In genomic region chr2:130851363-130852246, GRCm38 (mm10) we compare ENCODE assay signal across 1 mouse cellular context.
TF ChIP-seq lines count a peak whose summit lies in the region.

No protein-coding gene starts in this region.

TF ChIP-seq in MEL, 35 proteins besides CTCF, POLR2A, EP300 and RAD21:
- TF ChIP-seq RCOR1 (IDR thresholded peaks at IDR 0.05; ENCODE audit: low read depth, low read length), result no peak
- peak; percentile 92 for TF ChIP-seq ZMIZ1 (IDR thresholded peaks at IDR 0.05; ENCODE audit: low read depth, low read length)
- no peak for TF ChIP-seq MAZ (IDR thresholded peaks at IDR 0.05; ENCODE audit: low read depth, low read length)
- TF ChIP-seq ZKSCAN1 (IDR thresholded peaks at IDR 0.05; ENCODE audit: low read depth, low read length), result no peak
- TF ChIP-seq MXI1 (IDR thresholded peaks at IDR 0.05; ENCODE audit: low read depth, low read length), result no peak
- TF ChIP-seq GABPA (IDR thresholded peaks at IDR 0.05; ENCODE audit: low read depth, low read length), result no peak
- peak; percentile 88 for TF ChIP-seq TBP (IDR thresholded peaks at IDR 0.05; ENCODE audit: low read depth, low read length)
- TF ChIP-seq ETS1 (IDR thresholded peaks at IDR 0.05; ENCODE audit: low read depth, low read length), result 0 out of 2 replicates have a peak, but pooled peaks have one; percentile 44
- no peak for TF ChIP-seq TAL1 (IDR thresholded peaks at IDR 0.05; ENCODE audit: low read length)
- TF ChIP-seq SMC3 (IDR thresholded peaks at IDR 0.05; ENCODE audit: low read depth, low read length), result no peak
- peak; percentile 41; the same call in 1 of the 2 replicates for TF ChIP-seq NELFE (IDR thresholded peaks at IDR 0.05; ENCODE audit: low read depth, low read length)
- TF ChIP-seq MYC (IDR thresholded peaks at IDR 0.05; ENCODE audit: low read depth, low read length), result no peak
- TF ChIP-seq MAX (IDR thresholded peaks at IDR 0.05; ENCODE audit: low read length), result no peak
- no peak for TF ChIP-seq BHLHE40 (IDR thresholded peaks at IDR 0.05; ENCODE audit: borderline replicate concordance, low read depth, low read length)
- no peak for TF ChIP-seq ZC3H11A (IDR thresholded peaks at IDR 0.05; ENCODE audit: low read depth, low read length)
- TF ChIP-seq TCF12 (IDR thresholded peaks at IDR 0.05; ENCODE audit: low read depth, low read length), result no peak
- TF ChIP-seq POLR2AphosphoS2 (IDR thresholded peaks at IDR 0.05; ENCODE audit: low read length), result peak; percentile 61; the same call in 1 of the 2 replicates
- TF ChIP-seq GATA1 (IDR thresholded peaks at IDR 0.05; ENCODE audit: low read depth, low read length), result peak; percentile 46; the same call in 1 of the 2 replicates
- TF ChIP-seq E2F4 (IDR thresholded peaks at IDR 0.05; ENCODE audit: borderline replicate concordance, low read depth, low read length), result no peak
- TF ChIP-seq ZNF384 (IDR thresholded peaks at IDR 0.05; ENCODE audit: low read depth, low read length), result no peak
- TF ChIP-seq POLR2AphosphoS5 (IDR thresholded peaks at IDR 0.05; ENCODE audit: borderline replicate concordance, low read depth, low read length), result no peak
- TF ChIP-seq SIN3A (IDR thresholded peaks at IDR 0.05; ENCODE audit: low read length), result no peak
- TF ChIP-seq NRF1 (IDR thresholded peaks at IDR 0.05; ENCODE audit: insufficient read depth, low read depth, low read length, poor library complexity, severe bottlenecking), result no peak
- TF ChIP-seq UBTF (IDR thresholded peaks at IDR 0.05; ENCODE audit: borderline replicate concordance, insufficient read depth, low read depth, low read length), result no peak
- no peak for TF ChIP-seq MEF2A (IDR thresholded peaks at IDR 0.05; ENCODE audit: extremely low read depth, insufficient replicate concordance, low read depth, low read length, poor library complexity, severe bottlenecking)
- no peak for TF ChIP-seq USF2 (IDR thresholded peaks at IDR 0.05; ENCODE audit: borderline replicate concordance in 1 of 2, insufficient read depth in 1 of 2, low read depth in 1 of 2, low read length in 2 of 2)
- no peak for TF ChIP-seq CHD1 (IDR thresholded peaks at IDR 0.05; ENCODE audit: low read depth, low read length)
TF ChIP-seq in MEL: peak in this region for 6.
